Mouse (Mus musculus): ENCODE data around the gene 1700030J22Rik.

DNA sequence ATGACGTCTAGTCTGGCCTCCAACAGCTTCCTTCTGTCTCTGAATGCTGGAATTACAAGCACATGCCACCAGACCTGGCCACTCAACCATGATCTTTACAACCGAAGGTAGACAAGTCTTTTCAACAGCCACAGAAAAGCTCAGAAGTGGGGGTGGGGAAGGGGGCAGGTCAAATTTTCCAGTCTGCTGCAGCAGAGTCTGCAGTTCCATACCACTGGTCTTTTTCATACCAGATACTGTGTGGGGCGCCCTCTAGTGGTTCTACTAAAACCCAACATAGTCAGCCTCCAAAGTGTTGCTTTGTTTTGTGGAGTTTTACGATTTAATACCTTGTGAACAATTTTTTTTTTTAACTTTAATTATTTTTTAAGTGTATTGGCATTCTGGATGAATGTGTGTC, 1.4 kb upstream of the 1700030J22Rik start:
- TF ChIP-seq CTCF (IDR thresholded peaks at IDR 0.05; ENCODE audit: insufficient read depth, low read length) (peak; percentile 14; the same call in 1 of the 2 replicates), POLR2A (IDR thresholded peaks at IDR 0.05; ENCODE audit: borderline replicate concordance, extremely low read depth, low read depth, low read length) (no peak)
